Mouse (Mus musculus): ENCODE results near the gene Nasp. TPM values are rescaled to one million over a fixed set of nuclear protein-coding genes. Genes with fewer than 3 reads are reported as not detected.

The Nasp gene
- polyA plus RNA-seq, 1 experiment from 2014 or later = 402 TPM

DNA sequence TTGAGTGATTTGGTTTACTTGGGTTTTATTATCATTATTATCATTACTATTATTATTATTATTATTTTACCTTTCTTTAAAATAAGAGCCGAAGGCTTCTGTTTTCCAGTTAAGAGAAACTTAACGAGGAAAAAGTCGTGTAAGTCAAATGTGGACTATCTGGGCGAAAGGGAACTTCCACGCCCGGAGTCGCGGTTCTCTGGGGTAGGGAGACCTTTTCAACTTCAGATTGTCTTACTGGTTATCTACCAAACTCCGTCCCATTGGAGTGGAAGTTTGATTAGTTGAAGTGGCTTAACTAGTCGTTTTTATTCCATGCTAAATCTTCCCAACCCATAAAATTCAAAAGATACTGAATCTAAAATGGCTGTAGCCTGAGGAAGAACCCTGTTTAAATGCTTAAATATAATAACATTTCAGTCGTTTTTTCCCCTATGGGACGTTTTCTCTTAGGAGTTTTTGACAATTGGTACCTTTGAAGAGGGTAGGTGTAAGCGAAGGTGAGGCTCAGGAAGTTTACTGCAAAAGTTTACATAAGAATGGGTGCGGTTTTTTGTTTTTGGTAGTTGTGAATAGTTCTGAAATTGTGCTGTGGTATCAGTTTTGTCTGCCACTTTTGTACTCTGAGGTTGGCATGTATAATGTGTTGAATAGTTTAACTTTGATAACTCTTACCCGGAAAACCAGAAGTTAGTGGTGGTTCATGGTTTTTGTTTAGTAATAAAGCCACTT lies 69.4 kb downstream of the Nasp start:
- Histone ChIP-seq H3K27ac (replicated peaks; ENCODE audit: low read depth, low read length) (peak overlapping the region; percentile 75; the same call in 1 of the 2 replicates), H3K4me1 (ENCODE audit: control insufficient read depth, insufficient read depth, low read length) (0 out of 2 replicates have a peak, but pooled peaks cover 2% of the 10 kb centered on the region), H3K9ac (ENCODE audit: low read length) (peak overlapping the region; percentile 84), H3K27me3 (ENCODE audit: control insufficient read depth, insufficient read depth, low read length) (no peaks in the 10 kb centered on the region), H3K9me3 (ENCODE audit: control insufficient read depth, low read length) (no peaks in the 10 kb centered on the region), H3K4me3 (ENCODE audit: low read depth, low read length) (peak overlapping the region; percentile 91), H3K4me2 (ENCODE audit: low read depth, severe bottlenecking) (peak overlapping the region; percentile 67), H3K36me3 (ENCODE audit: control insufficient read depth, insufficient read depth, low read length) (peaks cover 3% of the 10 kb centered on the region; the same call in 1 of the 2 replicates)
- WGBS = 5% methylated on average over 15 of the region's 15 CpGs
- ATAC-seq (ENCODE audit: insufficient number of reproducible peaks, low FRiP score, low TSS enrichment, low read depth) (no peak), DNase-seq (ENCODE audit: low spot score) (peak; percentile 26)

DNA sequence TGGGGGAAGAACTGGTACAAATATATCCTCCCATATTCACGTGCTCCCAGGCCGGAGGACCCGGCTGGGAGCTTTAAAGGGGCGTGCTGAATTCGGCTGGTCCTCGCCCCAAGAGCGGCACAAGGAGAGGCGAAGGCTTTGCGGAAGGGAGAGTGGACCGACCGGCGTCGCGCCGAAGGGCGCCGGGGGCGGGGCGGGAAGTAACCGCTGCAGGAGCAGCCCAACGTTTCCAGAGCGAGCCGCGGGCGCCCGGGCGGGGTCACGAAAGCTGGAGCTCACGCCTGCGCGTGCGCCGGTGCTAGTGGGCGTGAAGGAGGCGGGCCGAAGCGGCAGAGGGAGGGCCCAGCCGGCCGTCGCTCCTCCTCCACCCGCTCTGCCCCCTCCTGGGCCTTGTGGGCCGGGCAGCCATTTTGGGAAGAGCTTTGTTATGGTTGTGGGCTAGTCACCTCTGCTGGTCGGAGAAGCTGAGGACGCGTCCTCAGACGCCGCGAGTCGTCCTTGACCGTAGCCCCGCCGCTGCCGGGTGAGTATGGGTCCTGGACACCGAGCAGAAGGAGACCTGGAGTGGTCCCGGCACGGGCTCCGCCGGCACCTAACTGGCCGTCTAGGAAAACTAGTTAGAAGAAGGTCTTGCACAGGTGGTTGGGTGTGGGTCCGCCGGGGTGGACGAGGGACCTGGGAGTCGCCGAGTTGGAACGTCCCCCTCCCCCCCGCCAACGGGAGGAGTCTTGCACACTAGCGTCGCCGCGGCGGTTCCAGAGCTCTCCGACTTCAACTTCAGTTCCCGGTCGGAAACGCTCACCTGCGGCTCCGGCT lies 70.2 kb downstream of the Nasp start, which contains the start of gene Gpbp1l1:
Gpbp1l1 (plus strand) TSS at position 353 of the 816 bp plus-strand sequence.
- peaks cover 4% of the 10 kb centered on the region; the same call in 1 of the 2 replicates for H3K36me3 ChIP-seq (ENCODE audit: control insufficient read depth, insufficient read depth, low read length)
- DNase-seq (ENCODE audit: low spot score) (peak; percentile 98), ATAC-seq (ENCODE audit: insufficient number of reproducible peaks, low FRiP score, low TSS enrichment, low read depth) (peak; percentile 96)
- H3K27ac ChIP-seq (replicated peaks; ENCODE audit: low read depth, low read length) = peak within 1 kb of the TSS; percentile 75
- no peaks in the 10 kb centered on the region for H3K27me3 ChIP-seq (ENCODE audit: control insufficient read depth, insufficient read depth, low read length)
- under 1% methylated on average over 69 of the region's 78 CpGs for WGBS
- peak within 1 kb of the TSS; percentile 67 for H3K4me2 ChIP-seq (ENCODE audit: low read depth, severe bottlenecking)
- H3K9ac ChIP-seq (ENCODE audit: low read length) = peak within 1 kb of the TSS; percentile 84
- 0 out of 2 replicates have a peak, but pooled peaks cover 2% of the 10 kb centered on the region for H3K4me1 ChIP-seq (ENCODE audit: control insufficient read depth, insufficient read depth, low read length)
- H3K9me3 ChIP-seq (ENCODE audit: control insufficient read depth, low read length) = no peaks in the 10 kb centered on the region
- peak within 1 kb of the TSS; percentile 91 for H3K4me3 ChIP-seq (ENCODE audit: low read depth, low read length)

DNA sequence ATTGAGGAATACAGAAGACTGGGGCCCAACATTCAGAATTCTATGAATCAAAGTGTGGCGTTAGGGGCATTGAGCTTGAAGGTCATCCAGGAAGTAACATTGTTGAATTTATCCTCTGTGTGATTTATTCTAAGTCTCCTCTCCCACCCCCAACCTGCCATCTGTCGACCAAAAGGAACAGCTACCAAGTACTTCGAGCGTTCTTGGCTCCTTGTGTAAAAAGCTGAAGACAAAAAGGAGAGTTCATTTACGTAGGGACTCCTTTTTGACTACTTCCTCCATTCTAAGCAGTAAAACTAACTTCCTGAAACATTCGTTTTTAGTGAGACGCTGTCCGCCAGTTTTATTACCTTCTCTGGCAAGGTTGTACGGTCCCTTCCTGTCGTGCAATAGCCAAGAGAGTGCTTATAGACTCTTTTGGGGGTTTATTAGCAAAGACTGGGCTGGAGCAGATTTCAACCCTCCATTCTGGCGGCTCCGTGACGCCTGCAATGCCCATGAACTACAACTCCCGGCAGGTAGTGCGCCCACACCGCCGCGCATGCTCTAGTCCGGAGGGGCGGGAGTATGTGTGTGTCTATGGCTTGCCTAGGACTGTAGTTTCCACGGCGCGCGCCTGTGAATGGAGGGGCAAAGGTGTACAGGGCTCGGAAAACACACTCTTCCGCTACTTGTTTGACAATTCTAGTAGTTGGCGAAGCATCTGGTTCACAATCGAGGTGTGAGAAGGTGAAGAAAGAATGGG lies 71.0 kb downstream of the Nasp start:
- Histone ChIP-seq H3K9me3 (ENCODE audit: control insufficient read depth, low read length) (no peaks in the 10 kb centered on the region), H3K27me3 (ENCODE audit: control insufficient read depth, insufficient read depth, low read length) (no peaks in the 10 kb centered on the region), H3K4me1 (ENCODE audit: control insufficient read depth, insufficient read depth, low read length) (0 out of 2 replicates have a peak, but pooled peaks cover 2% of the 10 kb centered on the region), H3K4me2 (ENCODE audit: low read depth, severe bottlenecking) (peak overlapping the region; percentile 67), H3K36me3 (ENCODE audit: control insufficient read depth, insufficient read depth, low read length) (peaks cover 4% of the 10 kb centered on the region; the same call in 1 of the 2 replicates), H3K9ac (ENCODE audit: low read length) (peak overlapping the region; percentile 56), H3K4me3 (ENCODE audit: low read depth, low read length) (peak overlapping the region; percentile 91), H3K27ac (replicated peaks; ENCODE audit: low read depth, low read length) (peak overlapping the region; percentile 75)
- WGBS = under 1% methylated on average over 28 of the region's 28 CpGs
- ATAC-seq (ENCODE audit: insufficient number of reproducible peaks, low FRiP score, low TSS enrichment, low read depth) = peak; percentile 92
- DNase-seq (ENCODE audit: low spot score) = peak; percentile 95

DNA sequence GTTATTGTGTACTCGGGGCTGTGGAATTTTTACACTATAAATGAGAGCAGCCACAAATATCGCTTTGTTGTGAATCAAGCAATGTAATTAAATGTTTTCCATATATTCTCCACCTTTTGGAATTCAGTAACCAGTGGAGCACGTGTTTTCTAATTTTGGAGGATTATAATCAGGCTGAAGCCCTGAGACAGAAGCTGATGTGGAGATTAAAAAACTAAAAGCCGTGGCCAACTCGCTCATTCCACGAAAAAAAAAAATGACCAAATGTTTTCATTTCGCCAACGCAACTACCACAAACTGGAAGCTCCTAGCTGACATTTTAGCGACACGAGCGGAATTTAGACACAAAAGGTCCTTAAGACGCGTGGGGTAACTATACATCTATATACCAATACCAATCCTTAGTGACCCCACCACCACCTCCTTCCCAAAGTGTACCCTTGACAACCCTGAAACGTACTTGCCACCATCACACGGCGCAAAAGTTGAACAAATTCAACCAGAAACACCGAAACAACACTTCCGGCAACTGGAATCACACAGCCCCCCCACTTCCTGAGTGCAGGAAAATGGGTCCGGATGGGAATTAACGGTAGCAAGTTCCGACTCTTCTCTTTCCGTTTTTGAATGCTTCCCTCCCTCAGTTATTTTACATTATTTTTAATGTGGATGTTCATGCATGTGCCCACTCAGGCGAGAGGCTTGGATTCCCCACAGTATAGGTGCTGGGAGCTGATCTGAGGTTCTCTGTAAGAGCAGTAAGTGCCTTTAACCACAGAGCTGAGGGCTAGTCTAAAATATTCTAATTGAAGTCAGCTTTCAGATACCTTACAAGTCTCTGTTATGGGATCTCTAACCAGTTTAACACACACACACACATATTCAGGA lies 72.1 kb downstream of the Nasp start, which contains the start of gene Tmem69:
Tmem69 (minus strand) TSS at position 524 of the 888 bp plus-strand sequence.
- H3K36me3 ChIP-seq (ENCODE audit: control insufficient read depth, insufficient read depth, low read length) = peaks cover 4% of the 10 kb centered on the region; the same call in 1 of the 2 replicates
- 0 out of 2 replicates have a peak, but pooled peaks cover 2% of the 10 kb centered on the region for H3K4me1 ChIP-seq (ENCODE audit: control insufficient read depth, insufficient read depth, low read length)
- no peaks in the 10 kb centered on the region for H3K9me3 ChIP-seq (ENCODE audit: control insufficient read depth, low read length)
- 4% methylated on average over 23 of the region's 23 CpGs for WGBS
- peak within 1 kb of the TSS; percentile 56 for H3K9ac ChIP-seq (ENCODE audit: low read length)
- no peaks in the 10 kb centered on the region for H3K27me3 ChIP-seq (ENCODE audit: control insufficient read depth, insufficient read depth, low read length)
- H3K27ac ChIP-seq (replicated peaks; ENCODE audit: low read depth, low read length) = peak within 1 kb of the TSS; percentile 75
- no peak for ATAC-seq (ENCODE audit: insufficient number of reproducible peaks, low FRiP score, low TSS enrichment, low read depth)
- H3K4me3 ChIP-seq (ENCODE audit: low read depth, low read length) = peak within 1 kb of the TSS; percentile 91
- peak within 1 kb of the TSS; percentile 67 for H3K4me2 ChIP-seq (ENCODE audit: low read depth, severe bottlenecking)
- DNase-seq (ENCODE audit: low spot score) = peak; percentile 88

DNA sequence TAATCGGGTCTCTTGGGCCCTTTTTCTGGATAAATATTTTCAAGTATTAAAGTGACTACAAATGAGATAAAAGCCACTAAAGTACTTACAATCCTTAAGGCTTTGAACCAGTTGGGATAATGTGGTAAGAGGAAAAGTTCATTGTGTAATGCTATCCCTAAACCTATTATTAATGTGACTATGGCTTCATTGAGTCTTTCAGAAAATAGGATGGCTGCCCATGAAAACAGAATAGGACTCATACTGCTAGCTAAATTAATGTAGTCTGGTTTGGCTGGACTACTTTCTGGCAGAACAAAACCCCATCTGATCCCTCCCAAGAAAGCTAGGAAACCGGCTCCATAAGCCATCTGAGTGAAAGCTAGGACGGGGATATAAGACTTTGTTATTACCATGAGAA lies 74.7 kb downstream of the Nasp start:
- H3K36me3 ChIP-seq (ENCODE audit: control insufficient read depth, insufficient read depth, low read length) = peaks cover 4% of the 10 kb centered on the region; the same call in 1 of the 2 replicates
- H3K4me1 ChIP-seq (ENCODE audit: control insufficient read depth, insufficient read depth, low read length) = 0 out of 2 replicates have a peak, but pooled peaks cover 2% of the 10 kb centered on the region
- H3K9ac ChIP-seq (ENCODE audit: low read length) = no peak overlapping the region
- H3K9me3 ChIP-seq (ENCODE audit: control insufficient read depth, low read length) = no peaks in the 10 kb centered on the region
- WGBS = 91% methylated on average over 3 of the region's 3 CpGs
- ATAC-seq (ENCODE audit: insufficient number of reproducible peaks, low FRiP score, low TSS enrichment, low read depth) (no peak), DNase-seq (ENCODE audit: low spot score) (no peak)
- no peak overlapping the region for H3K4me2 ChIP-seq (ENCODE audit: low read depth, severe bottlenecking)
- H3K4me3 ChIP-seq (ENCODE audit: low read depth, low read length) = no peak overlapping the region
- H3K27me3 ChIP-seq (ENCODE audit: control insufficient read depth, insufficient read depth, low read length) = no peaks in the 10 kb centered on the region
- H3K27ac ChIP-seq (replicated peaks; ENCODE audit: low read depth, low read length) = no peak overlapping the region

Other genes with a start within 250 kb of the Nasp start
- 28.3 and 38.9 TPM in 2 replicates for gene Mast2, start 163.8 kb downstream of the Nasp start, polyA plus RNA-seq (2014; fragmentation: Nextera tagmentation; extraction: Ambion mirVana)
- gene Ipp, start 120.4 kb downstream of the Nasp start, polyA plus RNA-seq (2014; fragmentation: Nextera tagmentation; extraction: Ambion mirVana) = 5.7 and 6.2 TPM in 2 replicates
- gene Tmem69, start 72.0 kb downstream of the Nasp start, polyA plus RNA-seq (2014; fragmentation: Nextera tagmentation; extraction: Ambion mirVana) = 26.6 and 28.2 TPM in 2 replicates
- 50.0 and 50.3 TPM in 2 replicates for gene Gpbp1l1, start 70.3 kb downstream of the Nasp start, polyA plus RNA-seq (2014; fragmentation: Nextera tagmentation; extraction: Ambion mirVana)
- gene Ccdc17, start 31.3 kb downstream of the Nasp start, polyA plus RNA-seq (2014; fragmentation: Nextera tagmentation; extraction: Ambion mirVana) = 1.3 and 1.6 TPM in 2 replicates
- gene Akr1a1, start 23.7 kb upstream of the Nasp start, polyA plus RNA-seq (2014; fragmentation: Nextera tagmentation; extraction: Ambion mirVana) = 677 and 736 TPM in 2 replicates
- 1,258 and 1,286 TPM in 2 replicates for gene Prdx1, start 57.6 kb upstream of the Nasp start, polyA plus RNA-seq (2014; fragmentation: Nextera tagmentation; extraction: Ambion mirVana)
- 24.0 and 27.7 TPM in 2 replicates for gene Mmachc, start 80.5 kb upstream of the Nasp start, polyA plus RNA-seq (2014; fragmentation: Nextera tagmentation; extraction: Ambion mirVana)
- 34.4 and 36.4 TPM in 2 replicates for gene Ccdc163, start 80.6 kb upstream of the Nasp start, polyA plus RNA-seq (2014; fragmentation: Nextera tagmentation; extraction: Ambion mirVana)
- gene Tesk2, start 93.0 kb upstream of the Nasp start, polyA plus RNA-seq (2014; fragmentation: Nextera tagmentation; extraction: Ambion mirVana) = 12.3 and 12.5 TPM in 2 replicates
- 41.1 and 43.3 TPM in 2 replicates for gene Toe1, start 179.7 kb upstream of the Nasp start, polyA plus RNA-seq (2014; fragmentation: Nextera tagmentation; extraction: Ambion mirVana)
- gene Mutyh, start 179.8 kb upstream of the Nasp start, polyA plus RNA-seq (2014; fragmentation: Nextera tagmentation; extraction: Ambion mirVana) = 21.2 and 25.3 TPM in 2 replicates
- 1.2 and 1.4 TPM in 2 replicates for gene Hpdl, start 193.8 kb upstream of the Nasp start, polyA plus RNA-seq (2014; fragmentation: Nextera tagmentation; extraction: Ambion mirVana)
- gene Zswim5, start 249.4 kb upstream of the Nasp start, polyA plus RNA-seq (2014; fragmentation: Nextera tagmentation; extraction: Ambion mirVana) = 1.1 and 1.3 TPM in 2 replicates

All from limb, embryonic 11.5 days (tissue).